Mouse (Mus musculus) layer of hippocampus, postnatal 36 days (tissue): Measurements from ENCODE around the gene Nlrp3. TPM values are rescaled to one million over a fixed set of nuclear protein-coding genes. Genes with fewer than 3 reads are reported as not detected.

Source experiments
- total RNA-seq, 2 experiments: library from RNA; stranded (reverse); gene quantifications; 2 replicates each; pipeline ENCODE4 v1.2.3; 2021

Nlrp3 gene
- total RNA-seq, 2 experiments from 2014 or later = 0.60 to 1.0 TPM

Other genes starting within 250 kb of the Nlrp3 start
- gene Wnt9a, start 234.6 kb upstream of the Nlrp3 start, total RNA-seq = 1 to 10 TPM; 3.1 to 3.6 TPM
- gene Prss38, start 165.9 kb upstream of the Nlrp3 start, total RNA-seq = not detected
- 10 to 100 TPM; 25.2 to 25.9 TPM for gene Jmjd4, start 91.5 kb upstream of the Nlrp3 start, total RNA-seq
- gene Snap47, start 90.4 kb upstream of the Nlrp3 start, total RNA-seq = 100 to 1,000 TPM; 342 to 359 TPM
- gene Zfp867, start 69.1 kb upstream of the Nlrp3 start, total RNA-seq = 1 to 10 TPM; 3.4 to 4.2 TPM
- 1 to 10 TPM; 6.6 to 7.5 TPM for gene Zkscan17, start 14.8 kb upstream of the Nlrp3 start, total RNA-seq
- gene Olfr222, start 34.7 kb downstream of the Nlrp3 start, total RNA-seq = not detected
- gene Olfr223, start 51.7 kb downstream of the Nlrp3 start, total RNA-seq = not detected
- gene Mprip, start 119.7 kb downstream of the Nlrp3 start, total RNA-seq = 100 to 1,000 TPM; 276 to 286 TPM
- gene Pld6, start 246.1 kb downstream of the Nlrp3 start, total RNA-seq = under 1 TPM; 0.20 to 0.28 TPM